Mouse (Mus musculus): ENCODE results near the gene Sfxn2. TPM values are rescaled to one million over a fixed set of nuclear protein-coding genes. Genes with fewer than 3 reads are reported as not detected.

Gene Sfxn2
- polyA plus RNA-seq, 1 experiment, result 0.38 TPM

- Histone ChIP-seq H3K9me3 (no peaks in the 10 kb centered on the region), H3K27me3 (replicated peaks) (no peaks in the 10 kb centered on the region), H3K36me3 (replicated peaks; ENCODE audit: low read length) (peaks cover 47% of the 10 kb centered on the region), H3K4me3 (replicated peaks) (no peak overlapping the region), H3K4me1 (peaks cover 26% of the 10 kb centered on the region)
- no peak for TF ChIP-seq FLI1 (IDR thresholded peaks at IDR 0.05; ENCODE audit: low read length)
- no peak for TF ChIP-seq GATA1 (IDR thresholded peaks at IDR 0.05; ENCODE audit: borderline replicate concordance, low read length)
Observed at GRCm38 (mm10) chr19:46542750-46543149, 30.4 kb upstream of the Sfxn2 start.

GRCm38 (mm10) chr19:46547565-46547964 is 25.6 kb upstream of the Sfxn2 start:
- Histone ChIP-seq H3K36me3 (replicated peaks; ENCODE audit: low read length) (peaks cover 34% of the 10 kb centered on the region), H3K4me3 (replicated peaks) (no peak overlapping the region), H3K27me3 (replicated peaks) (no peaks in the 10 kb centered on the region), H3K9me3 (no peaks in the 10 kb centered on the region), H3K4me1 (peaks cover 34% of the 10 kb centered on the region)
- TF ChIP-seq GATA1 (IDR thresholded peaks at IDR 0.05; ENCODE audit: borderline replicate concordance, low read length) (no peak), FLI1 (IDR thresholded peaks at IDR 0.05; ENCODE audit: low read length) (no peak)

GRCm38 (mm10) chr19:46548110-46548509 is 25.1 kb upstream of the Sfxn2 start:
- H3K4me3 ChIP-seq (replicated peaks), result no peak overlapping the region
- no peak for TF ChIP-seq FLI1 (IDR thresholded peaks at IDR 0.05; ENCODE audit: low read length)
- no peak for TF ChIP-seq GATA1 (IDR thresholded peaks at IDR 0.05; ENCODE audit: borderline replicate concordance, low read length)
- H3K9me3 ChIP-seq, result no peaks in the 10 kb centered on the region
- H3K36me3 ChIP-seq (replicated peaks; ENCODE audit: low read length), result peaks cover 29% of the 10 kb centered on the region
- no peaks in the 10 kb centered on the region for H3K27me3 ChIP-seq (replicated peaks)
- H3K4me1 ChIP-seq, result peaks cover 40% of the 10 kb centered on the region

GRCm38 (mm10) chr19:46550385-46550784 is 22.8 kb upstream of the Sfxn2 start:
- H3K4me1 ChIP-seq, result peaks cover 52% of the 10 kb centered on the region
- H3K9me3 ChIP-seq, result no peaks in the 10 kb centered on the region
- TF ChIP-seq GATA1 (IDR thresholded peaks at IDR 0.05; ENCODE audit: borderline replicate concordance, low read length) (no peak), FLI1 (IDR thresholded peaks at IDR 0.05; ENCODE audit: low read length) (no peak)

DNA sequence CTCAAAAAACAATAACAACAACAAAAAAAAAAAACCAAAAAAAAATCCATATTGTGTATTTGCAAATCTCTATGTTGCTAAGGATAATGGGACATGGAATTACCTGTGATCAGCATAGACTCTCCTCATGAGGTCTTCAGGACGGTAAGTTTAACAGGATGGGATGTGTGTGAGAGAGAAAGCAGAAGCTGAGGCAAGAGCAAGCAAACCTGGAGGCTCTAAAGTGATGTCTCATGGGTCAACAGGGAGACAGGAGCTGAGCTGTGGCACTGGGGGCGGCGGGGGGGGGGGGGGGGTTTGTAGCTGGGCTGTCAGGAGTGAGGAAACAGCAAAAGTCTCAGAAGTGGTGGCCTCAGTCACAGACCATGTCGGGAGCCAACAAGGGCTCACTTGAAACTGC is 20.7 kb upstream of the Sfxn2 start:
- Histone ChIP-seq H3K4me3 (replicated peaks) (no peak overlapping the region), H3K4me1 (peaks cover 50% of the 10 kb centered on the region), H3K27me3 (replicated peaks) (no peaks in the 10 kb centered on the region), H3K9me3 (no peaks in the 10 kb centered on the region), H3K36me3 (replicated peaks; ENCODE audit: low read length) (peaks cover 44% of the 10 kb centered on the region)
- TF ChIP-seq FLI1 (IDR thresholded peaks at IDR 0.05; ENCODE audit: low read length), result no peak
- TF ChIP-seq GATA1 (IDR thresholded peaks at IDR 0.05; ENCODE audit: borderline replicate concordance, low read length), result no peak

More at GRCm38 (mm10) chr19:46550385-46550784, 22.8 kb upstream of the Sfxn2 start:
- Histone ChIP-seq H3K27me3 (replicated peaks) (no peaks in the 10 kb centered on the region), H3K4me3 (replicated peaks) (no peak overlapping the region), H3K36me3 (replicated peaks; ENCODE audit: low read length) (peaks cover 31% of the 10 kb centered on the region)

- Histone ChIP-seq H3K36me3 (replicated peaks; ENCODE audit: low read length) (peaks cover 48% of the 10 kb centered on the region), H3K4me3 (replicated peaks) (peak overlapping the region; percentile 80), H3K4me1 (peaks cover 58% of the 10 kb centered on the region), H3K9me3 (no peaks in the 10 kb centered on the region), H3K27me3 (replicated peaks) (no peaks in the 10 kb centered on the region)
- no peak for TF ChIP-seq FLI1 (IDR thresholded peaks at IDR 0.05; ENCODE audit: low read length)
- peak; percentile 35; the same call in 1 of the 3 replicates for TF ChIP-seq GATA1 (IDR thresholded peaks at IDR 0.05; ENCODE audit: borderline replicate concordance, low read length)
Observed at GRCm38 (mm10) chr19:46553541-46553955, 19.6 kb upstream of the Sfxn2 start.

GRCm38 (mm10) chr19:46558009-46558408 is 15.2 kb upstream of the Sfxn2 start:
- Histone ChIP-seq H3K9me3 (no peaks in the 10 kb centered on the region), H3K36me3 (replicated peaks; ENCODE audit: low read length) (peaks cover 34% of the 10 kb centered on the region), H3K4me3 (replicated peaks) (no peak overlapping the region), H3K4me1 (peaks cover 63% of the 10 kb centered on the region), H3K27me3 (replicated peaks) (no peaks in the 10 kb centered on the region)
- TF ChIP-seq FLI1 (IDR thresholded peaks at IDR 0.05; ENCODE audit: low read length) (no peak), GATA1 (IDR thresholded peaks at IDR 0.05; ENCODE audit: borderline replicate concordance, low read length) (no peak)

DNA sequence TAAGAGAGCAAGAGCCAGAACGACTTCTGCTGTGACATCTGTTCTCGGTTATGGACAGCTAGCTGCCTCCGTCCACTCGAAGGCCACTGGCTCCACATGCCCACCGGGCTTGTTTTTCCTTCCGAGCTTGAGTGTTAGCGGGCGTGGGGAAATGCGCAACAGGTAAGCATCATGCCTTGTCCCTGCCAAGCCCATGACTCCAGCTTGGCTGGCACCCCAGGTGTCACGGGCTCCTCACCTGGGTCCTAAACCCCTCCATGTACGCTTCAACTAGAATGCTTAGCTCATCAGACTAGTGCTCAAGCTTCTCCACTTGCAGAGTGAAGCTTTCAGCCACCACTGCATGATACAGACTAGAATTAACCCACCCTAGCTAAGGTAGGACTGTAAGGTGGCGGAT is 14.5 kb upstream of the Sfxn2 start:
- no peak for TF ChIP-seq GATA1 (IDR thresholded peaks at IDR 0.05; ENCODE audit: borderline replicate concordance, low read length)
- no peak for TF ChIP-seq FLI1 (IDR thresholded peaks at IDR 0.05; ENCODE audit: low read length)

GRCm38 (mm10) chr19:46562132-46562531 is 11.0 kb upstream of the Sfxn2 start:
- TF ChIP-seq FLI1 (IDR thresholded peaks at IDR 0.05; ENCODE audit: low read length) (no peak), GATA1 (IDR thresholded peaks at IDR 0.05; ENCODE audit: borderline replicate concordance, low read length) (no peak)
- Histone ChIP-seq H3K27me3 (replicated peaks) (no peaks in the 10 kb centered on the region), H3K4me3 (replicated peaks) (no peak overlapping the region), H3K9me3 (no peaks in the 10 kb centered on the region), H3K4me1 (peaks cover 39% of the 10 kb centered on the region), H3K36me3 (replicated peaks; ENCODE audit: low read length) (peaks cover 15% of the 10 kb centered on the region)

More for the DNA sequence above, 14.5 kb upstream of the Sfxn2 start:
- no peaks in the 10 kb centered on the region for H3K27me3 ChIP-seq (replicated peaks)
- peaks cover 60% of the 10 kb centered on the region for H3K4me1 ChIP-seq
- H3K9me3 ChIP-seq, result no peaks in the 10 kb centered on the region
- H3K4me3 ChIP-seq (replicated peaks), result no peak overlapping the region
- peaks cover 34% of the 10 kb centered on the region for H3K36me3 ChIP-seq (replicated peaks; ENCODE audit: low read length)

GRCm38 (mm10) chr19:46562581-46563515 is 10.3 kb upstream of the Sfxn2 start:
- Histone ChIP-seq H3K4me1 (peaks cover 37% of the 10 kb centered on the region), H3K27me3 (replicated peaks) (no peaks in the 10 kb centered on the region), H3K36me3 (replicated peaks; ENCODE audit: low read length) (peaks cover 8% of the 10 kb centered on the region), H3K9me3 (no peaks in the 10 kb centered on the region), H3K4me3 (replicated peaks) (no peak overlapping the region)
- TF ChIP-seq GATA1 (IDR thresholded peaks at IDR 0.05; ENCODE audit: borderline replicate concordance, low read length) (no peak), FLI1 (IDR thresholded peaks at IDR 0.05; ENCODE audit: low read length) (no peak)

Measured in megakaryocyte, embryonic 14.5 days (primary cell).